Mouse (Mus musculus) E14TG2a.4 (cell line): Measurements from ENCODE around the gene Sv2c.

Experiments used
- CTCF ChIP-seq: conservative IDR thresholded peaks from 2 replicates; pipeline ENCODE4 v1.5.1; 2014; ENCODE audit warnings: low read length
- NANOG ChIP-seq: IDR thresholded peaks from 2 replicates; pipeline ENCODE4 v1.6.1; 2014; ENCODE audit warnings: borderline replicate concordance, low read length, mixed read lengths

GRCm38 (mm10) chr13:96039536-96039935 is 92.8 kb downstream of the Sv2c start:
- no peak for TF ChIP-seq CTCF
- no peak for TF ChIP-seq NANOG
